Mouse (Mus musculus): Measurements from ENCODE around the gene Tab2. TPM values are rescaled to one million over a fixed set of nuclear protein-coding genes. Genes with fewer than 3 reads are reported as not detected.

Tab2 gene
- polyA plus RNA-seq, 1 experiment, result 53.4 TPM

- H3K4me3 ChIP-seq (ENCODE audit: insufficient read depth, low read depth, low read length), result no peak overlapping the region
These were observed 89.0 kb downstream of the Tab2 start for GRCm38 (mm10) chr10:7866762-7867665.

GRCm38 (mm10) chr10:7864806-7865205 lies 91.2 kb downstream of the Tab2 start:
- H3K27ac ChIP-seq (replicated peaks; ENCODE audit: low read depth, low read length), result no peak overlapping the region
- no peaks in the 10 kb centered on the region for H3K4me1 ChIP-seq (ENCODE audit: control insufficient read depth, insufficient read depth, insufficient read length, low read length)
- no peak overlapping the region for H3K4me3 ChIP-seq (ENCODE audit: insufficient read depth, low read depth, low read length)

More at GRCm38 (mm10) chr10:7866762-7867665, 89.0 kb downstream of the Tab2 start:
- Histone ChIP-seq H3K4me1 (ENCODE audit: control insufficient read depth, insufficient read depth, insufficient read length, low read length) (peaks cover 5% of the 10 kb centered on the region; the same call in 1 of the 2 replicates), H3K27ac (replicated peaks; ENCODE audit: low read depth, low read length) (no peak overlapping the region)

GRCm38 (mm10) chr10:7864184-7864583 lies 91.8 kb downstream of the Tab2 start:
- H3K27ac ChIP-seq (replicated peaks; ENCODE audit: low read depth, low read length), result no peak overlapping the region
- no peaks in the 10 kb centered on the region for H3K4me1 ChIP-seq (ENCODE audit: control insufficient read depth, insufficient read depth, insufficient read length, low read length)
- no peak overlapping the region for H3K4me3 ChIP-seq (ENCODE audit: insufficient read depth, low read depth, low read length)

GRCm38 (mm10) chr10:7863411-7863810 lies 92.6 kb downstream of the Tab2 start:
- Histone ChIP-seq H3K27ac (replicated peaks; ENCODE audit: low read depth, low read length) (no peak overlapping the region), H3K4me3 (ENCODE audit: insufficient read depth, low read depth, low read length) (no peak overlapping the region), H3K4me1 (ENCODE audit: control insufficient read depth, insufficient read depth, insufficient read length, low read length) (no peaks in the 10 kb centered on the region)

GRCm38 (mm10) chr10:7861937-7862657 lies 93.9 kb downstream of the Tab2 start:
- Histone ChIP-seq H3K27ac (replicated peaks; ENCODE audit: low read depth, low read length) (no peak overlapping the region), H3K4me3 (ENCODE audit: insufficient read depth, low read depth, low read length) (no peak overlapping the region), H3K4me1 (ENCODE audit: control insufficient read depth, insufficient read depth, insufficient read length, low read length) (no peaks in the 10 kb centered on the region)

- Histone ChIP-seq H3K4me3 (ENCODE audit: insufficient read depth, low read depth, low read length) (no peak overlapping the region), H3K4me1 (ENCODE audit: control insufficient read depth, insufficient read depth, insufficient read length, low read length) (no peaks in the 10 kb centered on the region), H3K27ac (replicated peaks; ENCODE audit: low read depth, low read length) (no peak overlapping the region)
These were observed 94.6 kb downstream of the Tab2 start for GRCm38 (mm10) chr10:7861259-7861936.

GRCm38 (mm10) chr10:7860494-7860893 lies 95.5 kb downstream of the Tab2 start:
- Histone ChIP-seq H3K4me3 (ENCODE audit: insufficient read depth, low read depth, low read length) (no peak overlapping the region), H3K27ac (replicated peaks; ENCODE audit: low read depth, low read length) (no peak overlapping the region), H3K4me1 (ENCODE audit: control insufficient read depth, insufficient read depth, insufficient read length, low read length) (no peaks in the 10 kb centered on the region)

Other genes starting within 250 kb of the Tab2 start
- gene Katna1, start 230.2 kb downstream of the Tab2 start, polyA plus RNA-seq (2012; ENCODE audit: insufficient read depth, insufficient read length, missing spikeins), result 33.3 and 54.1 TPM in 2 replicates
- 477 and 502 TPM in 2 replicates for gene Ginm1, start 163.4 kb downstream of the Tab2 start, polyA plus RNA-seq (2012; ENCODE audit: insufficient read depth, insufficient read length, missing spikeins)
- gene Ppil4, start 163.3 kb downstream of the Tab2 start, polyA plus RNA-seq (2012; ENCODE audit: insufficient read depth, insufficient read length, missing spikeins), result 12.3 and 15.6 TPM in 2 replicates
- gene Zc3h12d, start 123.8 kb downstream of the Tab2 start, polyA plus RNA-seq (2012; ENCODE audit: insufficient read depth, insufficient read length, missing spikeins), result 0.29 and 0.32 TPM in 2 replicates